Mouse (Mus musculus): Measurements from ENCODE around the gene G6pc3. TPM values are rescaled to one million over a fixed set of nuclear protein-coding genes. Genes with fewer than 3 reads are reported as not detected.
A peak's percentile ranks its signal among the peaks of the same experiment; 100 is the strongest.

The G6pc3 gene
- polyA plus RNA-seq, 1 experiment from 2014 or later: 40.4 TPM

DNA sequence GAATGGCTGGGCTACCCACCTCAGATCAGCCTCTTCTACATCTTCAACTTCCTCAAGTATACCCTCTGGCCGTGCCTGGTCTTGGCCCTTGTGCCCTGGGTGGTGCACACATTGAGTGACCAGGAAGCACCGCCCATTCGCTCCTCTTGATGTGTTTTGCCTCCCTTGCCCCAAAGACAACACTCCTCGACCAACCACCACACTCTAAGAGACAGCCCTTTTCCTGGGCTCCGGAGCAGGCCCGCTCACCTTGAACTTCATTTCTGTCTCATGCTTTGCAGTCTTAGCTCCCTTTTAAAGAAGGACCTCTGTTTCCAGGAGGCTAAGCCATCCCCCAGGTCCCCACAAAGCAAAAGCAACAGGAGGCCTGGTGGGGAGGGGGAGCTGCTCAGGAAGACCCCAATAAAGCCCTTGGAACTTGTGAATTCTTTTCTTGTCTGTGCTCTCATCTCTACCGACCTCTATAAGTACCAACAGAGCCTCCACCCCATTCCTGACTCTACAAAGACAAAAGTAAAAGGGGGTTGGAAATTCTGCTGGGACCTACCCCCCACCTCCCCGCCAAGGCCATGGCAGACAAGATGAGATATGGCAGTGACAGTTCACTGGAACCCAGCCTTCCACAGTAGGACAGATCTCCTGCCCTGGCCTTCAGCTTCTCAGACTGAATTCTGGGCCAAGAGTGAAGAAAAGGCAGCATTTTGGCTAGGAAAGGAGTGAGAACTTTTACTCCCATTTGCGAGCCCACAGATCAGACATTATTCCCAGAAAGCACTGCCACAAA lies 4.4 kb downstream of the G6pc3 start:
- 88% methylated on average over 9 of the region's 9 CpGs for WGBS
- Histone ChIP-seq H3K36me3 (peaks cover 48% of the 10 kb centered on the region), H3K27ac (replicated peaks) (no peak overlapping the region), H3K4me2 (no peak overlapping the region), H3K9me3 (no peaks in the 10 kb centered on the region), H3K9ac (no peak overlapping the region), H3K4me1 (replicated peaks) (peaks cover 23% of the 10 kb centered on the region), H3K27me3 (no peaks in the 10 kb centered on the region), H3K4me3 (no peak overlapping the region)
- no peak for ATAC-seq (ENCODE audit: low FRiP score, low read depth)

- H3K27me3 ChIP-seq: no peaks in the 10 kb centered on the region
- H3K36me3 ChIP-seq: peaks cover 64% of the 10 kb centered on the region
- H3K27ac ChIP-seq (replicated peaks): no peak overlapping the region
- H3K4me1 ChIP-seq (replicated peaks): peaks cover 3% of the 10 kb centered on the region
- H3K4me3 ChIP-seq: no peak overlapping the region
- 91% methylated on average over 21 of the region's 21 CpGs for WGBS
- no peak overlapping the region for H3K9ac ChIP-seq
- no peak for ATAC-seq (ENCODE audit: low FRiP score, low read depth)
- H3K4me2 ChIP-seq: no peak overlapping the region
- H3K9me3 ChIP-seq: no peaks in the 10 kb centered on the region
These were observed 6.8 kb downstream of the G6pc3 start for GRCm38 (mm10) chr11:102196018-102196797.

- no peak overlapping the region for H3K4me2 ChIP-seq
- H3K36me3 ChIP-seq: peaks cover 72% of the 10 kb centered on the region
- no peak for ATAC-seq (ENCODE audit: low FRiP score, low read depth)
- H3K27me3 ChIP-seq: no peaks in the 10 kb centered on the region
- H3K9me3 ChIP-seq: no peaks in the 10 kb centered on the region
- H3K27ac ChIP-seq (replicated peaks): no peak overlapping the region
- no peak overlapping the region for H3K9ac ChIP-seq
- no peaks in the 10 kb centered on the region for H3K4me1 ChIP-seq (replicated peaks)
- WGBS: 76% methylated on average over 6 of the region's 6 CpGs
- H3K4me3 ChIP-seq: no peak overlapping the region
These were observed 8.8 kb downstream of the G6pc3 start for GRCm38 (mm10) chr11:102198245-102198644.

- no peak for ATAC-seq (ENCODE audit: low FRiP score, low read depth)
- Histone ChIP-seq H3K4me2 (no peak overlapping the region), H3K9me3 (no peaks in the 10 kb centered on the region), H3K9ac (no peak overlapping the region), H3K4me3 (no peak overlapping the region), H3K27ac (replicated peaks) (no peak overlapping the region), H3K36me3 (peaks cover 73% of the 10 kb centered on the region), H3K27me3 (no peaks in the 10 kb centered on the region), H3K4me1 (replicated peaks) (no peaks in the 10 kb centered on the region)
- WGBS: 87% methylated on average over 9 of the region's 9 CpGs
These were observed 10.4 kb downstream of the G6pc3 start for GRCm38 (mm10) chr11:102199856-102200255.

GRCm38 (mm10) chr11:102201408-102201821 lies 12.0 kb downstream of the G6pc3 start:
- Histone ChIP-seq H3K4me2 (no peak overlapping the region), H3K9ac (no peak overlapping the region), H3K4me3 (no peak overlapping the region), H3K36me3 (peaks cover 66% of the 10 kb centered on the region), H3K4me1 (replicated peaks) (no peaks in the 10 kb centered on the region), H3K9me3 (no peaks in the 10 kb centered on the region), H3K27me3 (no peaks in the 10 kb centered on the region), H3K27ac (replicated peaks) (no peak overlapping the region)
- no peak for ATAC-seq (ENCODE audit: low FRiP score, low read depth)
- 76% methylated on average over 12 of the region's 12 CpGs for WGBS

DNA sequence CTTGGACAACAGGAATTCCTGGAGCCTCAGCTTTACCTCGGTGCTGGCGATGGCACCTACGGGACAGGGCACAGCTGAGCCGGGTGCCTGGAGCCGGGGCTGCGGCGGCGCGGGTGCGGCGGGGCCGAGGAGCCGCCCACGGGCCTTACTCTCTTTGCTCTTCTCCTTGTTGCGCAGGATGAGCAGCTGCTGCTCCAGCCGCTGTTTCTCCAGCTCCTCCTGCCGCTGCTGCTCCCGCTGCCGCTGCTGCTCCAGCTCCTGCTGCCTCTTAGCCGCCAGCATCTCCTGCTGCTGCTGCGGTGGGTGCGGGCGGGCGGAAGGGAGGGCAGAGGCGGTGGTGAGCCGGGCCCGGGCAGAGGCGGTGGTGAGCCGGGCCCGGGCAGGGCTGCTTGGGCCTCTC lies 17.1 kb downstream of the G6pc3 start:
- peaks cover 36% of the 10 kb centered on the region for H3K4me1 ChIP-seq (replicated peaks)
- H3K9ac ChIP-seq: no peak overlapping the region
- H3K9me3 ChIP-seq: no peaks in the 10 kb centered on the region
- H3K36me3 ChIP-seq: peaks cover 31% of the 10 kb centered on the region
- H3K27me3 ChIP-seq: no peaks in the 10 kb centered on the region
- no peak overlapping the region for H3K27ac ChIP-seq (replicated peaks)
- no peak overlapping the region for H3K4me2 ChIP-seq
- WGBS: 66% methylated on average over 20 of the region's 30 CpGs
- no peak for ATAC-seq (ENCODE audit: low FRiP score, low read depth)
- H3K4me3 ChIP-seq: no peak overlapping the region

- Histone ChIP-seq H3K9me3 (no peaks in the 10 kb centered on the region), H3K4me1 (replicated peaks) (peaks cover 45% of the 10 kb centered on the region), H3K4me3 (no peak overlapping the region), H3K9ac (no peak overlapping the region), H3K36me3 (peaks cover 23% of the 10 kb centered on the region), H3K4me2 (no peak overlapping the region), H3K27ac (replicated peaks) (no peak overlapping the region), H3K27me3 (no peaks in the 10 kb centered on the region)
- WGBS: 20% methylated on average over 11 of the region's 11 CpGs
- no peak for ATAC-seq (ENCODE audit: low FRiP score, low read depth)
These were observed 18.7 kb downstream of the G6pc3 start for GRCm38 (mm10) chr11:102207825-102208777.

DNA sequence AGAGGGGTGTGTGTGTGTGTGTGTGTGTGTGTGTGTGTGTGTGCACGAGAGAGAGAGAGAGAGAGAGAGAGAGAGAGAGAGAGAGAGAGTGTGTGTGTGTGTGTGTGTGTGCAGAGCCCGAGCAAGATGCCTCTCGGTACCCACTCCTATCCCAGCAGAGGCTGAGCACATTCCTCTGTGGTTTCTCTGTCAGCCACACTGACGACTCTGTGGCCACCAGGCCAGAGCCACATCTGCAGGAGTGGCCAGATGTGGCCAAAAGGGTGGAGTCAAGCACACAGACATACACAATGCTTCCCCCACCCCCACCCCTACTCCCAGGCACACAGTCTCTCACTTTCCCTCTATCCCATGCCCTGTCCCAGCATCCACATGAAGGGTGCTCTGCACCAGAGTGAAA lies 19.4 kb downstream of the G6pc3 start:
- Histone ChIP-seq H3K4me2 (no peak overlapping the region), H3K9ac (no peak overlapping the region), H3K4me1 (replicated peaks) (peaks cover 50% of the 10 kb centered on the region), H3K9me3 (no peaks in the 10 kb centered on the region), H3K4me3 (no peak overlapping the region), H3K36me3 (peaks cover 19% of the 10 kb centered on the region), H3K27me3 (no peaks in the 10 kb centered on the region), H3K27ac (replicated peaks) (no peak overlapping the region)
- peak; percentile 9; the same call in 1 of the 2 replicates for ATAC-seq (ENCODE audit: low FRiP score, low read depth)
- WGBS: 32% methylated on average over 4 of the region's 4 CpGs

GRCm38 (mm10) chr11:102209742-102210141 lies 20.3 kb downstream of the G6pc3 start:
- no peak for ATAC-seq (ENCODE audit: low FRiP score, low read depth)
- Histone ChIP-seq H3K4me3 (no peak overlapping the region), H3K4me1 (replicated peaks) (peaks cover 59% of the 10 kb centered on the region), H3K27me3 (no peaks in the 10 kb centered on the region), H3K36me3 (peaks cover 10% of the 10 kb centered on the region; the same call in 1 of the 2 replicates), H3K4me2 (no peak overlapping the region), H3K9me3 (no peaks in the 10 kb centered on the region), H3K27ac (replicated peaks) (no peak overlapping the region), H3K9ac (no peak overlapping the region)
- WGBS: 18% methylated on average over 2 of the region's 2 CpGs

DNA sequence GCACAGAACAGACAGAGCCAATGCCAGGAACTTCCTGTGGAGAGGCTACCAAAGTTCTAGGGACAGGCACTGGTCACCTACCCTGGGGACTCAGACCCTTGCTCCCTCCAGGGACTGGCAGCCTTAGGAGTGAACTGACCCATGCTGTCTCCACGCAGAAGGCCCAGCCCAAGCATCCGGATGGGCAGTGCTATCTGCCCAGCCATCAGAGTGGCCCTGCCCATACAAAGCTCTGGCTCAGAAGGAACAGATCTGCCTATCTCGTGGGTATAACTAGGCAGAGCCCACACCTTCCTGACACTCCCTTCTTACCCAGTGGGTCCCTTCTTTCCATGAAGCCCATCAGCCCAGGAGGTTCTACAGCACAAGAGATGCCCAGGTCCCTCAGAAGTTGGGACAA lies 20.8 kb downstream of the G6pc3 start:
- Histone ChIP-seq H3K36me3 (peaks cover 9% of the 10 kb centered on the region; the same call in 1 of the 2 replicates), H3K27me3 (no peaks in the 10 kb centered on the region), H3K9ac (no peak overlapping the region), H3K4me3 (no peak overlapping the region), H3K4me2 (no peak overlapping the region), H3K27ac (replicated peaks) (no peak overlapping the region), H3K9me3 (no peaks in the 10 kb centered on the region), H3K4me1 (replicated peaks) (peaks cover 64% of the 10 kb centered on the region)
- no peak for ATAC-seq (ENCODE audit: low FRiP score, low read depth)
- 69% methylated on average over 3 of the region's 3 CpGs for WGBS

GRCm38 (mm10) chr11:102211011-102211410 lies 21.6 kb downstream of the G6pc3 start:
- Histone ChIP-seq H3K9me3 (no peaks in the 10 kb centered on the region), H3K27me3 (no peaks in the 10 kb centered on the region), H3K36me3 (peaks cover 4% of the 10 kb centered on the region; the same call in 1 of the 2 replicates), H3K4me1 (replicated peaks) (peaks cover 72% of the 10 kb centered on the region), H3K4me3 (no peak overlapping the region), H3K27ac (replicated peaks) (no peak overlapping the region), H3K4me2 (no peak overlapping the region), H3K9ac (no peak overlapping the region)
- no peak for ATAC-seq (ENCODE audit: low FRiP score, low read depth)
- 67% methylated on average over 5 of the region's 5 CpGs for WGBS
